Mouse (Mus musculus) heart, embryonic 14.5 days (tissue): ENCODE measurements around the gene Kat8. TPM values are rescaled to one million over a fixed set of nuclear protein-coding genes. Genes with fewer than 3 reads are reported as not detected.

Experiments
- ATAC-seq: fragments of 200-750 bp; cut with Nextera tagmentation; 2 replicates; pipeline ENCODE4 v1.8.0; 2017; ENCODE audit warnings: low read depth, moderate TSS enrichment; ENCODE audit not compliant: insufficient number of reproducible peaks, insufficient read depth, low FRiP score
- H3K27ac ChIP-seq, 2 experiments: fragments of 200-500 bp in 1 of 2; fragments of 300-500 bp in 1 of 2; sonication (generic) in 1 of 2; replicated peaks in 1 of 2; 2 replicates each; pipeline ENCODE4 v1.5.1; 2012 to 2014; ENCODE audit warnings: low read depth in 2 of 2, low read length in 2 of 2, control low read depth in 1 of 2, mild to moderate bottlenecking in 1 of 2, mixed read lengths in 1 of 2; ENCODE audit not compliant: control insufficient read depth in 1 of 2, insufficient read depth in 1 of 2
- H3K27me3 ChIP-seq: fragments of 300-500 bp; sonication (generic); 2 replicates; pipeline ENCODE4 v1.6.1; 2014; ENCODE audit warnings: mild to moderate bottlenecking, low read length, control low read depth; ENCODE audit not compliant: control insufficient read depth, insufficient read depth
- H3K36me3 ChIP-seq: fragments of 300-500 bp; sonication (generic); 2 replicates; pipeline ENCODE4 v1.6.1; 2014; ENCODE audit warnings: mild to moderate bottlenecking, control low read depth, low read length, mixed read lengths; ENCODE audit not compliant: control insufficient read depth, insufficient read depth
- H3K4me1 ChIP-seq, 2 experiments: fragments of 200-500 bp in 1 of 2; fragments of 300-500 bp in 1 of 2; sonication (generic) in 1 of 2; 2 replicates each; pipeline ENCODE4 v1.6.1; 2012 to 2014; ENCODE audit warnings: low read length in 2 of 2, control low read depth in 1 of 2, mixed read lengths in 1 of 2; ENCODE audit not compliant: control insufficient read depth in 2 of 2, insufficient read depth in 2 of 2
- H3K4me2 ChIP-seq: fragments of 300-500 bp; sonication (generic); 2 replicates; pipeline ENCODE4 v1.6.1; 2014; ENCODE audit warnings: mild to moderate bottlenecking, low read length
- H3K4me3 ChIP-seq, 2 experiments: fragments of 200-500 bp in 1 of 2; fragments of 300-500 bp in 1 of 2; sonication (generic) in 1 of 2; 2 replicates each; pipeline ENCODE4 v1.5.1; 2012 to 2014; ENCODE audit warnings: low read length in 2 of 2, mild to moderate bottlenecking in 2 of 2, control low read depth in 1 of 2, low read depth in 1 of 2, moderate library complexity in 1 of 2; ENCODE audit not compliant: control insufficient read depth in 1 of 2, insufficient read depth in 1 of 2
- H3K9ac ChIP-seq: fragments of 300-500 bp; sonication (generic); 2 replicates; pipeline ENCODE4 v1.6.1; 2014; ENCODE audit warnings: mild to moderate bottlenecking, low read length
- H3K9me3 ChIP-seq: fragments of 300-500 bp; sonication (generic); 2 replicates; pipeline ENCODE4 v1.6.1; 2016; ENCODE audit warnings: low read length, control low read depth; ENCODE audit not compliant: control insufficient read depth
- WGBS: fragments of 180-500 bp; shearing (Covaris S2); extraction: QIAGEN DNeasy Blood & Tissue Kit; methylation state at CpG from one replicate; pipeline ENCODE4 v1.1.7; 2014; 5-methylcytosine and 5-hydroxymethylcytosine counted together
- polyA plus RNA-seq: library from polyadenylated mRNA; unstranded; fragments of >200 nt; fragmentation: Nextera tagmentation; extraction: Ambion mirVana; gene quantifications from 2 replicates; pipeline ENCODE4 v1.2.1, GENCODE M21; 2014

Kat8 gene
- polyA plus RNA-seq, 1 experiment from 2014 or later: 28.7 TPM

DNA sequence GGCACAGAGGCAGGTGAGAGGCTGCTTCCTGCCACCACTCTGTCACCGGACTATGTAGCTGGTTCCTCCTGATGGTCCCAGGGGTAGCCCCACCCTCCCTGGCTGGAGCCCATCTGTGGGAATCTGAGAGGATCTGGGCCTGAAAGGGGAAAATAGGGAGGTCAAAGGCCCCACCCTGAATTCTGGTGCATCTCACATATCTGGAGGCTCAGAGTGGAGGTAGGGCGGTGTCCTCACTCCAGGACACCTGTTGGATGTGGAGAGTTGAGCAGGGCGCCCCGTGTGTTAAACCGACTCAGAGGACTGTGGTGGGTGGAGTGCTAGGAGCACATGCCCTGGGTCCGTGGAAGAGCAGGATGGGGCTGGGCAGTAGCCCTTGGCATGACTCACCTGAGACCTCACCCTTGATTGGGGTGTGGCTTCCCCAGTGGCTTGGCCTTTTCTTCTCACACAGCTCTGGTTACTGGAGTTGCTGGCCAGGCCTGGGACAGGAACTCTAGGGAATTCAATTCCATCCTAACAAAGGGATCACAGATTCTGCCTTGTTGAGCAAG lies 34.2 kb downstream of the Kat8 start, which contains the start of gene Prss36:
Prss36 (minus strand) TSS at position 256 of the 554 bp plus-strand sequence.
- no peaks in the 10 kb centered on the region for H3K36me3 ChIP-seq
- peaks cover 28% of the 10 kb centered on the region for H3K27me3 ChIP-seq
- 68% methylated on average over 6 of the region's 6 CpGs for WGBS
- no peaks in the 10 kb centered on the region for H3K9me3 ChIP-seq
- no peak within 1 kb of the TSS for H3K4me2 ChIP-seq
- no peak within 1 kb of the TSS for H3K27ac ChIP-seq
- H3K4me3 ChIP-seq: no peak within 1 kb of the TSS
- no peak for ATAC-seq
- peaks cover 0 to 3% of the 10 kb centered on the region in 2 experiments; a peak in 1 of 4 replicates for H3K4me1 ChIP-seq
- H3K9ac ChIP-seq: no peak within 1 kb of the TSS

DNA sequence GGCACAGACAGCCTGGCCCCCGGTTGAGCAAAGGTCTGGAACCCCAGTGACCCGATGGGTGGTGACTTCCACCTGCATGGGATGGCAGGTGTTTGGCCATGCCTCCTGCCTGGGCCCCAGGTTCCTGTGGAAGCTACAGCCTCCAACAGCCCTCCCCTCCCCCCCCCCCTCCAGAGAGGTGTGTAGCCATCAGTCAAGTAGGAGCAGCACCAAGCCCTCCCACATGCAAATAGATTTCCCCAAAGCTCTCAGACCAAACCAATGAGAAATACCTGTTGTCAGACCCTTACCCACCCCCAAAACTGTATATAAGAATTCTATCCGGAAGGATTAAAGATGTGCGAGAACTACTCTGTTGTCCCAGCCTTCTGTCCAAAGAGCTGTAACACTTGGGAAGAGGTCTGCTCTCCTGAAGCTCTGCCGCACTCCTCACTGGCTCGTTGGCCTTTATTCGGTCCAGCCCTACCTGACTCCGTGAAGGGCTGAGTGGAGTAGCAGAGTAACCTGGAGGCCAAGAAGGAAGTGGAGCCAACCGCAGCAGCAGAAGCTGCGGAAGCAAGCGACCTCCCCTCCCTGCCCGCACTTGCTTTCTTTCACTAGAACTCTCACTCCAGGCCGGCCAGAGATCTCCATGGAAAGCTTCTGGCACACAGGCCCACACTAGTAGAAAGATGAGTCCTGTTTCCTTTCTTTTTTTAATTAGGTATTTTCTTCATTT lies 40.7 kb downstream of the Kat8 start:
- Histone ChIP-seq H3K27ac (no peak overlapping the region), H3K4me2 (no peak overlapping the region), H3K9ac (no peak overlapping the region), H3K36me3 (no peaks in the 10 kb centered on the region), H3K4me3 (no peak overlapping the region), H3K4me1 (no peaks in the 10 kb centered on the region), H3K27me3 (no peaks in the 10 kb centered on the region), H3K9me3 (no peaks in the 10 kb centered on the region)
- WGBS: 32% methylated on average over 13 of the region's 13 CpGs
- ATAC-seq: no peak

DNA sequence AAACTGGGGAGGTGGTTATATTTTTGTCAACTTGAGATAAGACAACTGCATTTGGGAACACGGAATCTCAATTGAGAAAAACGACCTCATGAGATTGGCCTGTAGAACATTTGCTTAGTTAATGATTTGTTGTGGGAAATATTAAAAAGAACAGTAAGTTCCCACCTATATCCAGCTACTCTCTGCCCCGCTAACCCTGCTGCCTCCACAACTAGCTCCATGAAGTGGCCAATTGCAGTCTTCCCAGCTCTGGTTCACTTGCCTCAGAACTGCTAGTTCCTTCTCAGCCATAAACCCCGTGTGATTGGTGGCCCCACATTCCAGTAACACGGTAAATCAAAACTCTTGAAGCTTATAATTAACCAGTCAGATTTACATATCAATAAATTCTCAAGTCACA lies 47.0 kb downstream of the Kat8 start:
- no peak overlapping the region for H3K27ac ChIP-seq
- ATAC-seq: no peak
- peaks cover 4% of the 10 kb centered on the region for H3K9me3 ChIP-seq
- no peak overlapping the region for H3K9ac ChIP-seq
- H3K27me3 ChIP-seq: no peaks in the 10 kb centered on the region
- H3K36me3 ChIP-seq: no peaks in the 10 kb centered on the region
- H3K4me1 ChIP-seq: no peaks in the 10 kb centered on the region
- no peak overlapping the region for H3K4me3 ChIP-seq
- 54% methylated on average over 5 of the region's 5 CpGs for WGBS
- H3K4me2 ChIP-seq: no peak overlapping the region

DNA sequence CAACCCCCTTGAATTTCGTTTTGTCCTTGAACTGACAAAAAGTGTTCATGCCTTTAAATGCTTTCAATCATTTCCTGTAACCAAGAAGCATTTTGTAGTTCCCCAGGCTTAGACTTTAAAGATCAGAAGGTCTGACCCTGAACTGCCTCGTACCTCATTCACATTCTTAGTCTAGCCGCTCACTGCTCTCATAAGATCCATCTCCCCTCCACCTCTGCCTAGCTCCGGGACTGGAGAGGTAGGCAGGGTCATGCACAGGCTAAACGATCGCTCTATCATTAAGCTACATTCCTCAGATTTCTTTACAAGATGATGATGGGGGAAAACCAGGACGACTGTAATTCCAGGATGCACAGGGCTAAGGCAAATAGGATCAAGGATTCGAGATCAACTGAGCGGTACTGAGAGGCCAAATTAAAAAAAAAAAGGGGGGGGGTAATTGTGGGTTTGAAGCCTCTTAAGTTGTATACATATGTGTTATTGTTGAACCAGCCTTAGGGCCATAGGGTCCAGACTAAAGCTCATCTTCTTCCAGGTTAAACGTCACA lies 54.1 kb downstream of the Kat8 start:
- H3K9me3 ChIP-seq: no peaks in the 10 kb centered on the region
- 8% methylated on average over 10 of the region's 10 CpGs for WGBS
- H3K4me3 ChIP-seq: peak overlapping the region; percentile 73 to 99
- peaks cover 6 to 18% of the 10 kb centered on the region in 2 experiments for H3K4me1 ChIP-seq
- ATAC-seq: no peak
- H3K9ac ChIP-seq: peak overlapping the region; percentile 99
- peaks cover 22% of the 10 kb centered on the region for H3K36me3 ChIP-seq
- H3K27ac ChIP-seq: peak overlapping the region; percentile 93 to 98
- peak overlapping the region; percentile 73 for H3K4me2 ChIP-seq
- no peaks in the 10 kb centered on the region for H3K27me3 ChIP-seq

DNA sequence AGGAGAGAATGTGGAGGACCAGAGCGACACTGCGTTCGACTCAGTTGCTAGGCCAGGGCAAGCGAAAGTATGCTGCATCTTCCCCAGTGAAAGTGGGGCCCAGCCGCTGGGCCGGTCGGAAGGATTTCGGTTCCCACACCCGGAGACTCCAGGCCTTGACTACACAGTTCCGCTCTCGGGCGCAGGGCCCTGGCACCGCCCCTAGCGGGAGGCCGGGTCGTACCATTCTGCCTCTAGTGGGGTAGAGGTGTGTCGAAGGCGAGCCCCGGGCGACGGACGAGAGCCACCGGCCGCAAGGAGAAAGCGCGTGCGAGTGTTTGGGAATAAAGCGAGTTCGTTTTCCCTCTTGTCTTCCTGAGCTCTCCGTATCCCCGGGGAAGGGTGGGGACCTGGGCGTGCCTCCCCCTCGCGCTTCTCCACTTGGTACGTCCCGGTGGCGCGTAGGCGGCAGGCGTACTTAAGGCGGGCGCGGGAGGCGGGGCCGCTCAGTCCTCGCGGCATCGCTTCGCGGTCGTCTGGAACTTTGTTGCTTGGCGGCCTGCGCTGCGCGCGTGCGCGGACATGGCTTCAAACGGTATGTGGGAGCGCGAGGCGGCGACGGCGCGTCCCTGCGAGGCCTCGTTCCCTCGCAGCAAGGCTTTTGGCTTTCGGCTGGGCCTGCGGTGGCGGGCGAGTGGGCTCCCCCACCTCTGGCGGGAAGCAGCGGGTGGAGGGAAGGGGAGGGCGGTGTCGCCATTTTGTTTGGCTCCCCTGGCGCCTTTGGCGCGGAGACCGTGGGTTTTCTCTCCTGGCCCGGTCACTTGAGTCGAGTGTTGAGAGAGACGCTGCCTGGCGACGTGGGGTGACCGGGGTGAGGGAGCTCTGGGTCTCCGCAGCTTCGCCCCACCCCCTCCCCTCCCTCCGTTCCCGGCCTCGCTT lies 54.9 kb downstream of the Kat8 start, which contains the start of gene Fus:
Fus (plus strand) TSS at position 454 of the 918 bp plus-strand sequence.
- H3K4me2 ChIP-seq: peak within 1 kb of the TSS; percentile 73
- ATAC-seq: peak; percentile 89
- H3K36me3 ChIP-seq: peaks cover 30% of the 10 kb centered on the region
- H3K27me3 ChIP-seq: no peaks in the 10 kb centered on the region
- peaks cover 6 to 18% of the 10 kb centered on the region in 2 experiments for H3K4me1 ChIP-seq
- WGBS: under 1% methylated on average over 92 of the region's 92 CpGs
- peak within 1 kb of the TSS; percentile 93 to 98 for H3K27ac ChIP-seq
- no peaks in the 10 kb centered on the region for H3K9me3 ChIP-seq
- H3K9ac ChIP-seq: peak within 1 kb of the TSS; percentile 99
- H3K4me3 ChIP-seq: peak within 1 kb of the TSS; percentile 73 to 99

DNA sequence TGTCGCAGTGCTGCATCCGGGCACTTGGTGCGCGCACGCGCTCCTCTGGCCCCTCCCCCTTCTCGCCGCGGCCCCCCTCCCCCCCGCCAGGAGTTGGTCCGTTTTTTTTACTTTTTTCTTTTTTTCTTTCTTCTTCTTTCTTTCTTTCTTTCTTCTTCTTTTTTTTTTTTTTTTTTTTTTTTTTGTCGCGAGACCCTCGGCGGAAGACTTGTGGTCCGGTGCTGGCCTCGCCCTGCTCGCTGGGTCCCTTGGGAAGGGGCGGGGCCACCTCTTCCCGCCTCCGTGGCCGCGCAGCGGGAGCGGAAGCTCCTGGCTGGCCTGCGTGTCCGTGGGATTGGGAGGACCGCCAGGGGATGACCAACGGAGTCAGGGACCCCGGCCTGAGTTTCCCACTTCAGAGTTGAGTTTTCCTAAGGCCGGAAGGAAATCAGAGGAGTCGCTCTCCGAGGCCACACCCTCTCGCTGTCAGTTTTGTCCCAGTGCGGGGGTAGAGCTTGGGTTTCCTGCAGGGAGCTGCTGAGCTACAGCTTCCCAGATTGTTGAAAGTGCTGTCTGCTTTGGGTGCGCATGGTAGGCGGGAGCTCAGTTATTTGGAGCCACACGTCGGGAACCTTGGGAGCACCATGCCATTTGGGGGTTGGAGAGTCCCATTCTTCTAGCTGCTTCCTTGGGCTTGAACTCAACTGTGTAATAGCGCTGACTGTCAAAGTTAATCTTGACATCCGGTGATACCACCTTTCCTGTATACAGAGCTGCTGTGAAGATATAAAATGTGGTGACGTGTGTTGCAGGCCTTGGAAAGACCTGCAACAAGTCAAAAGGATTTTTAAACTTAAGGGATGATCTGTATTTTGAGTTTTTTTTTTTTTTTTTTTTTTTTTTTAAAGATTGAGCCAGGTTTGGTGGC lies 55.9 kb downstream of the Kat8 start:
- Histone ChIP-seq H3K27ac (peak overlapping the region; percentile 46 to 98), H3K4me3 (peak overlapping the region; percentile 73 to 99), H3K4me2 (peak overlapping the region; percentile 73), H3K36me3 (peaks cover 40% of the 10 kb centered on the region), H3K27me3 (no peaks in the 10 kb centered on the region), H3K9ac (peak overlapping the region; percentile 99), H3K4me1 (peaks cover 6 to 18% of the 10 kb centered on the region in 2 experiments), H3K9me3 (no peaks in the 10 kb centered on the region)
- peak; percentile 45; the same call in 1 of the 2 replicates for ATAC-seq
- under 1% methylated on average over 38 of the region's 42 CpGs for WGBS
